Comparison of ENCODE assay signal across 9 mouse cellular contexts in the genomic region with DNA sequence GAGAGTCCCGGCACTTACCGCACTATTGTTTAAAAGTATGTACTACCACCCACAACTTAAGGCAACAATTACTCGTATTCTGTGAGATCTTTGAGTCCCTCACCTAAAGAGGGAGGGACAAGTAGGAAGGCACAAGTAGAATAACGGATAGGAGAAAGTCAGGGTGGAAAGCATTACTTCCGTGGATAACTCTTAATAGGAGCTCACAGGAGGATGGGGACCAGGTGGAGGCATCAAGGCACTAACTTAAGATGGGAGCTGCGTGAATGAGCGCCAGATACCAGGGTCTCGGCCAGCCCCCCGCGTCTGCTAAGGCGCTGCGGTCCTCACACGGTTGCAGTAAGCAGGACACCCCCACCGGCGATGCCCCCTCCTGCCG. TPM values are rescaled to one million over a fixed set of nuclear protein-coding genes. Genes with fewer than 3 reads are reported as not detected.
A peak's percentile ranks its signal among the peaks of the same experiment; 100 is the strongest.
DNase-seq lines count a peak whose midpoint lies in the region; ATAC-seq and TF ChIP-seq lines count a peak whose summit lies in the region.
"Had no signal": no experiment of that assay in that cellular context is flagged by ENCODE, and none has a peak within 500 bp of the region (broad histone marks: within the 10 kb centered on the region; RNA-seq: fewer than 3 reads in every experiment).

No protein-coding gene starts in this region.

- peak overlapping the region; percentile 69 for H3K4me2 ChIP-seq in limb, embryonic 14.5 days (replicated peaks; ENCODE audit: low read depth, low read length, severe bottlenecking)
- H3K4me2 ChIP-seq in stomach, embryonic 15.5 days: peak overlapping the region; percentile 60

- 1% methylated on average over 16 of the region's 16 CpGs for WGBS in spleen, adult 2 months
- 0% methylated on average over 7 of the region's 16 CpGs for WGBS in limb, embryonic 14.5 days
- 0% methylated on average over 16 of the region's 16 CpGs for WGBS in stomach, embryonic 15.5 days

- H3K4me3 ChIP-seq in spleen, adult 2 months (ENCODE audit: extremely low read depth, insufficient read depth, insufficient read length): peak overlapping the region; percentile 75
- H3K4me3 ChIP-seq in limb, embryonic 14.5 days (replicated peaks; ENCODE audit: low read length): peak overlapping the region; percentile 81
- peak overlapping the region; percentile 90 for H3K4me3 ChIP-seq in stomach, embryonic 15.5 days (replicated peaks)

- intact Hi-C loops in left cerebral cortex, postnatal 36 days (cut with DNase I): loop anchor here (2.0 to 10.0 kb wide), 4 partner anchors 30 to 944 kb away; partner anchors contain the start of genes Iqcb1, Polq and Wdr5b

- H3K27ac ChIP-seq in spleen, adult 2 months (ENCODE audit: insufficient read depth, low read length): peak overlapping the region; percentile 94
- peak overlapping the region; percentile 90 for H3K27ac ChIP-seq in limb, embryonic 14.5 days (replicated peaks; ENCODE audit: low read depth, low read length)
- H3K27ac ChIP-seq in stomach, embryonic 15.5 days: peak overlapping the region; percentile 99

- H3K27me3 ChIP-seq in spleen, adult 2 months (ENCODE audit: control insufficient read depth, insufficient read depth, low read length): no peaks in the 10 kb centered on the region
- H3K27me3 ChIP-seq in limb, embryonic 14.5 days (ENCODE audit: control insufficient read depth, insufficient read depth, low read length): no peaks in the 10 kb centered on the region
- no peaks in the 10 kb centered on the region for H3K27me3 ChIP-seq in stomach, embryonic 15.5 days (replicated peaks)

- peak overlapping the region; percentile 59 for H3K9ac ChIP-seq in limb, embryonic 14.5 days (ENCODE audit: low read depth, low read length, severe bottlenecking)
- H3K9ac ChIP-seq in stomach, embryonic 15.5 days: peak overlapping the region; percentile 84

- TF ChIP-seq POLR2A in spleen, adult 2 months (IDR thresholded peaks at IDR 0.05; ENCODE audit: low read depth, low read length): no peak
- TF ChIP-seq POLR2A in limb, embryonic 14.5 days (IDR thresholded peaks at IDR 0.05; ENCODE audit: borderline replicate concordance, extremely low read depth, insufficient read depth, insufficient read length): no peak

- H3K4me1 ChIP-seq in spleen, adult 2 months (ENCODE audit: control insufficient read depth, insufficient read depth, insufficient read length): no peaks in the 10 kb centered on the region
- H3K4me1 ChIP-seq in limb, embryonic 14.5 days (ENCODE audit: control insufficient read depth, insufficient read depth, low read length): peaks cover 30% of the 10 kb centered on the region
- H3K4me1 ChIP-seq in stomach, embryonic 15.5 days: peaks cover 10% of the 10 kb centered on the region

- no peaks in the 10 kb centered on the region for H3K9me3 ChIP-seq in limb, embryonic 14.5 days (ENCODE audit: control insufficient read depth, low read length)
- no peaks in the 10 kb centered on the region for H3K9me3 ChIP-seq in stomach, embryonic 15.5 days

- no peak for DNase-seq in spleen, adult 2 months (ENCODE audit: low read depth in 1 of 2, low spot score in 2 of 2)
- no peak for DNase-seq in spleen, postnatal 10 days (ENCODE audit: low spot score in 2 of 2)
- no peak for DNase-seq in limb, embryonic 14.5 days (ENCODE audit: low spot score)
- DNase-seq in kidney, postnatal 25 days: no peak
- no peak for DNase-seq in adrenal gland, postnatal 14 days
- DNase-seq in left cerebral cortex, postnatal 36 days (ENCODE audit: low spot score in 2 of 2): no peak

- H3K36me3 ChIP-seq in spleen, adult 2 months (ENCODE audit: control insufficient read depth, insufficient read depth, low read length): no peaks in the 10 kb centered on the region
- H3K36me3 ChIP-seq in limb, embryonic 14.5 days (ENCODE audit: control insufficient read depth, insufficient read depth, low read length): 0 out of 2 replicates have a peak, but pooled peaks cover 5% of the 10 kb centered on the region
- 0 out of 2 replicates have a peak, but pooled peaks cover 3% of the 10 kb centered on the region for H3K36me3 ChIP-seq in stomach, embryonic 15.5 days

- no peak for TF ChIP-seq CTCF in spleen, adult 2 months (IDR thresholded peaks at IDR 0.05; ENCODE audit: extremely low read depth, insufficient read depth, insufficient read length, insufficient replicate concordance)

- peak; percentile 12 for ATAC-seq in erythroblast, adult 5-6 weeks (replicated peaks; ENCODE audit: low FRiP score, poor library complexity, severe bottlenecking)
- peak; percentile 35 for ATAC-seq in limb, embryonic 14.5 days (ENCODE audit: low FRiP score, low read depth)
- ATAC-seq in stomach, embryonic 15.5 days (ENCODE audit: insufficient read depth, low FRiP score, low read depth): peak; percentile 58

RNA-seq across cellular contexts. Expression of gene Fam162a, which starts 0.3 kb away (rescaled TPM):
- polyA plus RNA-seq in spleen, adult 2 months (2012; rRNA removed): 13.6 and 15.2 TPM in 2 replicates
- 13.0 and 31.1 TPM in 2 replicates for total RNA-seq in erythroblast, adult 5-6 weeks (2015; ENCODE audit: low replicate concordance)
- 8.1 and 37.1 TPM in 2 replicates for total RNA-seq in erythroblast, adult 5-6 weeks (2017; ENCODE audit: low replicate concordance)
- polyA plus RNA-seq in limb, embryonic 14.5 days (2012; rRNA removed): 128 and 270 TPM in 2 replicates
- 474 and 497 TPM in 2 replicates for polyA plus RNA-seq in limb, embryonic 14.5 days (2014; fragmentation: Nextera tagmentation; extraction: Ambion mirVana)
- polyA plus RNA-seq in stomach, embryonic 15.5 days (2015; fragmentation: Nextera tagmentation; extraction: Ambion mirVana): 415 and 423 TPM in 2 replicates
- total RNA-seq in adrenal gland, postnatal 14 days (2021): 206 and 210 TPM in 2 replicates
- 10 to 100 TPM; 64.6 to 65.8 TPM for total RNA-seq in left cerebral cortex, postnatal 36 days (2021)

RNA-seq across cellular contexts. Expression of gene Ccdc58, which starts 0.4 kb away (rescaled TPM):
- 2.4 and 2.6 TPM in 2 replicates for polyA plus RNA-seq in spleen, adult 2 months (2012; rRNA removed)
- 4.8 and 21.3 TPM in 2 replicates for total RNA-seq in erythroblast, adult 5-6 weeks (2015; ENCODE audit: low replicate concordance)
- total RNA-seq in erythroblast, adult 5-6 weeks (2017; ENCODE audit: low replicate concordance): 2.6 and 10.6 TPM in 2 replicates
- polyA plus RNA-seq in limb, embryonic 14.5 days (2012; rRNA removed): 47.3 and 56.2 TPM in 2 replicates
- 70.1 and 70.2 TPM in 2 replicates for polyA plus RNA-seq in limb, embryonic 14.5 days (2014; fragmentation: Nextera tagmentation; extraction: Ambion mirVana)
- 99.7 and 101 TPM in 2 replicates for polyA plus RNA-seq in stomach, embryonic 15.5 days (2015; fragmentation: Nextera tagmentation; extraction: Ambion mirVana)
- 50.9 and 54.6 TPM in 2 replicates for total RNA-seq in adrenal gland, postnatal 14 days (2021)
- 10 to 100 TPM; 19.4 to 19.8 TPM for total RNA-seq in left cerebral cortex, postnatal 36 days (2021)

RNA-seq across cellular contexts. Expression of gene Wdr5b, which starts 30.1 kb away (rescaled TPM):
- 1.7 TPM in 2 replicates for polyA plus RNA-seq in spleen, adult 2 months (2012; rRNA removed)
- 1.7 and 8.6 TPM in 2 replicates for total RNA-seq in erythroblast, adult 5-6 weeks (2015; ENCODE audit: low replicate concordance)
- 2.6 and 3.7 TPM in 2 replicates for total RNA-seq in erythroblast, adult 5-6 weeks (2017; ENCODE audit: low replicate concordance)
- 5.2 and 6.1 TPM in 2 replicates for polyA plus RNA-seq in limb, embryonic 14.5 days (2012; rRNA removed)
- 11.9 and 13.7 TPM in 2 replicates for polyA plus RNA-seq in limb, embryonic 14.5 days (2014; fragmentation: Nextera tagmentation; extraction: Ambion mirVana)
- polyA plus RNA-seq in stomach, embryonic 15.5 days (2015; fragmentation: Nextera tagmentation; extraction: Ambion mirVana): 8.5 and 9.1 TPM in 2 replicates
- total RNA-seq in adrenal gland, postnatal 14 days (2021): 3.6 and 5.1 TPM in 2 replicates
- 1 to 10 TPM; 3.8 to 4.8 TPM for total RNA-seq in left cerebral cortex, postnatal 36 days (2021)

RNA-seq across cellular contexts. Expression of gene Csta1, which starts 60.0 kb away (rescaled TPM):
- not detected in 2 replicates for polyA plus RNA-seq in spleen, adult 2 months (2012; rRNA removed)
- total RNA-seq in erythroblast, adult 5-6 weeks (2015; ENCODE audit: low replicate concordance): not detected in 2 replicates
- total RNA-seq in erythroblast, adult 5-6 weeks (2017; ENCODE audit: low replicate concordance): not detected in 2 replicates
- 0.36 and 0.83 TPM in 2 replicates for polyA plus RNA-seq in limb, embryonic 14.5 days (2012; rRNA removed)
- 2.1 and 2.7 TPM in 2 replicates for polyA plus RNA-seq in limb, embryonic 14.5 days (2014; fragmentation: Nextera tagmentation; extraction: Ambion mirVana)
- 4.0 and 11.8 TPM in 2 replicates for polyA plus RNA-seq in stomach, embryonic 15.5 days (2015; fragmentation: Nextera tagmentation; extraction: Ambion mirVana)
- total RNA-seq in adrenal gland, postnatal 14 days (2021): not detected in 2 replicates
- not detected for total RNA-seq in left cerebral cortex, postnatal 36 days (2021)
- total RNA-seq: hematopoietic stem cell, adult 5-6 weeks had no signal
